Mouse (Mus musculus) layer of hippocampus, postnatal 14 days (tissue): ENCODE results near the gene Itih2. TPM values are rescaled to one million over a fixed set of nuclear protein-coding genes. Genes with fewer than 3 reads are reported as not detected.

ENCODE experiments used
- DNase-seq, 2 experiments: peaks; one replicate each; pipeline ENCODE4 v3.0.0; 2021 to 2022; ENCODE audit warnings: low spot score in 2 of 2, mixed read lengths in 1 of 2
- total RNA-seq, 2 experiments: library from RNA; stranded (reverse); gene quantifications; 2 replicates each; pipeline ENCODE4 v1.2.3; 2021

The Itih2 gene
- total RNA-seq, 2 experiments from 2014 or later = 1.1 to 2.3 TPM

GRCm38 (mm10) chr2:10047758-10048436 lies 83.3 kb downstream of the Itih2 start:
- DNase-seq = peak in 1 of 2 experiments; percentile 22

Other genes with a start within 250 kb of the Itih2 start
- gene 9230102O04Rik, start 241.9 kb downstream of the Itih2 start, total RNA-seq = not detected
- under 1 TPM; 0.44 to 0.79 TPM for gene Gata3, start 241.4 kb downstream of the Itih2 start, total RNA-seq
- 10 to 100 TPM; 11.8 to 12.9 TPM for gene Taf3, start 82.8 kb downstream of the Itih2 start, total RNA-seq
- 100 to 1,000 TPM; 304 to 314 TPM for gene Atp5c1, start 50.9 kb downstream of the Itih2 start, total RNA-seq
- 10 to 100 TPM; 12.3 to 15.3 TPM for gene Kin, start 50.8 kb downstream of the Itih2 start, total RNA-seq
- gene Itih5, start 22.2 kb upstream of the Itih2 start, total RNA-seq = 10 to 100 TPM; 17.9 to 21.0 TPM
- gene Sfmbt2, start 239.1 kb upstream of the Itih2 start, total RNA-seq = 1 to 10 TPM; 5.0 to 6.1 TPM